ENCODE assay signal across 17 mouse cellular contexts in the genomic region with DNA sequence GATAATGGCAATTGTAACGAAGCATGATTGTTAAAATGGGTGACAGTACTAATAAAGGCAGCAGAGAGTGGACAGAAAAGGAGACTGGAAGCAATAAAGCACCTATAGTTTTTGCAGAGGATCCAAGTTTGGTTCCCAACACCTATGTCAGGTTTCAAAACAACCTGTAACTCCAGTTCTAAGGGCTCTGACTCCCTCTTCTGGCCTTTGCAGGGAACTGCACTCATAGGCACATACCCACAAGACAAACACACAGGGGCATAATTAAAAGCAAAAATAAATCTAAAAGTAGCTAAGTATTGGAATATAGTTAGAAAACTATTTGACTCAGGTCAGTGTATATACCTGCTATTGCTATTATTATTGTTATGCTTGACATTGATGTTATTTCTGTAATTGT. TPM values are rescaled to one million over a fixed set of nuclear protein-coding genes. Genes with fewer than 3 reads are reported as not detected.
A peak's percentile ranks its signal among the peaks of the same experiment; 100 is the strongest.
DNase-seq lines count a peak whose midpoint lies in the region; ATAC-seq and TF ChIP-seq lines count a peak whose summit lies in the region.
"Had no signal": no experiment of that assay in that cellular context is flagged by ENCODE, and none has a peak within 500 bp of the region (broad histone marks: within the 10 kb centered on the region; RNA-seq: fewer than 3 reads in every experiment).

No protein-coding gene starts in this region.

- in situ Hi-C loops in CH12.LX (cut with MboI; ENCODE audit: low pct_ligation_motif_present, low pct_unique_long_range_greater_than_20kb, low sequenced_read_pairs) = no loop called here

- no peaks in the 10 kb centered on the region for H3K9me3 ChIP-seq in forebrain, postnatal 0 days (ENCODE audit: low read length)
- H3K9me3 ChIP-seq in forebrain, embryonic 16.5 days (ENCODE audit: control insufficient read depth, low read length) = no peaks in the 10 kb centered on the region
- H3K9me3 ChIP-seq in CH12.LX (replicated peaks; ENCODE audit: low read length) = peaks cover 3% of the 10 kb centered on the region
- no peaks in the 10 kb centered on the region for H3K9me3 ChIP-seq in hindbrain, embryonic 14.5 days (ENCODE audit: control insufficient read depth, low read length)
- H3K9me3 ChIP-seq: embryonic facial prominence, embryonic 12.5 days; forebrain, embryonic 15.5 days; hindbrain, embryonic 12.5 days; megakaryocyte, embryonic 14.5 days had no signal

- 0 out of 2 replicates have a peak, but pooled peaks have one; percentile 5 for TF ChIP-seq CTCF in forebrain, postnatal 0 days (IDR thresholded peaks at IDR 0.05; ENCODE audit: low read depth)
- peak; percentile 36 for TF ChIP-seq CTCF in left cerebral cortex, adult 2 months (IDR thresholded peaks at IDR 0.05)
- TF ChIP-seq CTCF in CH12.LX (conservative IDR thresholded peaks at IDR 0.05 in 1 of 2, IDR thresholded peaks at IDR 0.05 in 1 of 2; ENCODE audit: low read depth in 2 of 2, low read length in 2 of 2) = peak in 1 of 2 experiments; percentile 50; a peak in 2 of 4 replicates

- intact Hi-C loops in left cerebral cortex, adult 2 months (cut with DNase I) = no loop called here
- intact Hi-C loops in left cerebral cortex, postnatal 14 days (cut with DNase I) = no loop called here

- no peak for TF ChIP-seq POLR2A in CH12.LX (IDR thresholded peaks at IDR 0.05; ENCODE audit: low read depth, low read length)

- H3K27ac ChIP-seq in forebrain, postnatal 0 days (ENCODE audit: low read depth, low read length) = no peak overlapping the region
- H3K27ac ChIP-seq in forebrain, embryonic 16.5 days (ENCODE audit: low read length) = no peak overlapping the region
- H3K27ac ChIP-seq in left cerebral cortex, adult 2 months = no peak overlapping the region
- H3K27ac ChIP-seq in CH12.LX (ENCODE audit: insufficient read depth, low read depth) = no peak overlapping the region
- no peak overlapping the region for H3K27ac ChIP-seq in hindbrain, embryonic 14.5 days
- H3K27ac ChIP-seq: embryonic facial prominence, embryonic 12.5 days; forebrain, embryonic 15.5 days; hindbrain, embryonic 12.5 days had no signal

- TF ChIP-seq EP300 in CH12.LX (IDR thresholded peaks at IDR 0.05; ENCODE audit: low read length) = no peak

- no peak overlapping the region for H3K9ac ChIP-seq in forebrain, postnatal 0 days
- H3K9ac ChIP-seq in forebrain, embryonic 16.5 days (replicated peaks; ENCODE audit: low read depth, low read length) = no peak overlapping the region
- H3K9ac ChIP-seq in CH12.LX (ENCODE audit: insufficient read depth, low read depth) = no peak overlapping the region
- H3K9ac ChIP-seq in hindbrain, embryonic 14.5 days = no peak overlapping the region
- H3K9ac ChIP-seq: embryonic facial prominence, embryonic 12.5 days; forebrain, embryonic 15.5 days; hindbrain, embryonic 12.5 days had no signal

- no peaks in the 10 kb centered on the region for H3K4me1 ChIP-seq in forebrain, postnatal 0 days (ENCODE audit: insufficient read depth)
- H3K4me1 ChIP-seq in forebrain, embryonic 16.5 days (replicated peaks; ENCODE audit: control insufficient read depth, insufficient read depth, low read length) = no peaks in the 10 kb centered on the region
- peaks cover 20 to 57% of the 10 kb centered on the region in 2 experiments for H3K4me1 ChIP-seq in CH12.LX (ENCODE audit: control insufficient read depth in 1 of 2, insufficient read depth in 2 of 2)
- H3K4me1 ChIP-seq in hindbrain, embryonic 14.5 days (replicated peaks; ENCODE audit: control insufficient read depth, insufficient read depth, low read length) = peaks cover 6% of the 10 kb centered on the region; the same call in 1 of the 2 replicates
- H3K4me1 ChIP-seq: forebrain, embryonic 15.5 days had no signal

- no peak for ATAC-seq in forebrain, postnatal 0 days
- ATAC-seq in forebrain, embryonic 16.5 days = no peak
- ATAC-seq in hindbrain, embryonic 14.5 days (ENCODE audit: low FRiP score) = no peak
- ATAC-seq: forebrain, embryonic 15.5 days; intestine, embryonic 16.5 days had no signal

- no peak overlapping the region for H3K4me2 ChIP-seq in forebrain, postnatal 0 days (ENCODE audit: low read depth)
- H3K4me2 ChIP-seq in forebrain, embryonic 16.5 days (ENCODE audit: low read length) = no peak overlapping the region
- no peak overlapping the region for H3K4me2 ChIP-seq in CH12.LX (ENCODE audit: insufficient read depth, low read depth, poor library complexity, severe bottlenecking)
- no peak overlapping the region for H3K4me2 ChIP-seq in hindbrain, embryonic 14.5 days (replicated peaks)
- H3K4me2 ChIP-seq: embryonic facial prominence, embryonic 12.5 days; forebrain, embryonic 15.5 days; hindbrain, embryonic 12.5 days had no signal

- H3K79me2 ChIP-seq in CH12.LX (replicated peaks; ENCODE audit: control insufficient read depth, extremely low read depth, insufficient read depth, poor library complexity, severe bottlenecking) = no peaks in the 10 kb centered on the region

- peak; percentile 37 for TF ChIP-seq RAD21 in CH12.LX (IDR thresholded peaks at IDR 0.05; ENCODE audit: low read depth, low read length)

- H3K4me3 ChIP-seq in forebrain, postnatal 0 days (ENCODE audit: low read depth, low read length) = no peak overlapping the region
- H3K4me3 ChIP-seq in forebrain, embryonic 16.5 days (replicated peaks; ENCODE audit: low read length) = no peak overlapping the region
- no peak overlapping the region for H3K4me3 ChIP-seq in left cerebral cortex, adult 2 months
- H3K4me3 ChIP-seq in CH12.LX (replicated peaks in 1 of 3; ENCODE audit: low read depth in 2 of 3, low read length in 2 of 3, poor library complexity in 1 of 3) = no peak overlapping the region
- no peak overlapping the region for H3K4me3 ChIP-seq in hindbrain, embryonic 14.5 days (replicated peaks; ENCODE audit: low read length)
- H3K4me3 ChIP-seq: embryonic facial prominence, embryonic 12.5 days; forebrain, embryonic 15.5 days; hindbrain, embryonic 12.5 days; megakaryocyte, embryonic 14.5 days had no signal

- H3K36me3 ChIP-seq in forebrain, postnatal 0 days (ENCODE audit: insufficient read depth) = peaks cover 3% of the 10 kb centered on the region; the same call in 1 of the 2 replicates
- H3K36me3 ChIP-seq in forebrain, embryonic 16.5 days (ENCODE audit: control insufficient read depth, insufficient read depth) = no peaks in the 10 kb centered on the region
- no peaks in the 10 kb centered on the region for H3K36me3 ChIP-seq in CH12.LX (replicated peaks in 1 of 2; ENCODE audit: control insufficient read depth in 1 of 2, insufficient read depth in 1 of 2, low read length in 1 of 2)
- H3K36me3 ChIP-seq in hindbrain, embryonic 14.5 days (replicated peaks; ENCODE audit: control insufficient read depth, insufficient read depth) = no peaks in the 10 kb centered on the region
- H3K36me3 ChIP-seq: embryonic facial prominence, embryonic 12.5 days; forebrain, embryonic 15.5 days; hindbrain, embryonic 12.5 days had no signal

- no peak for DNase-seq in forebrain, postnatal 0 days
- no peak for DNase-seq in left cerebral cortex, adult 2 months (ENCODE audit: extremely low spot score in 1 of 2, low spot score in 2 of 2)
- DNase-seq in left cerebral cortex, postnatal 14 days (ENCODE audit: low spot score in 2 of 2) = no peak
- DNase-seq in CH12.LX (ENCODE audit: extremely low read depth) (no peak), ZHBTc4 (ENCODE audit: low read depth, low spot score) (peak; percentile 48)
- no peak for DNase-seq in adrenal gland, postnatal 36 days
- DNase-seq in hindbrain, embryonic 14.5 days (ENCODE audit: low spot score) = no peak
- DNase-seq: adrenal gland, adult 8-10 months; cerebellum, adult 18-20 months; right cerebral cortex, postnatal 14 days; thymus, postnatal 14 days had no signal

- no peaks in the 10 kb centered on the region for H3K27me3 ChIP-seq in forebrain, postnatal 0 days (ENCODE audit: insufficient read depth, low read length)
- no peaks in the 10 kb centered on the region for H3K27me3 ChIP-seq in forebrain, embryonic 16.5 days (replicated peaks; ENCODE audit: control insufficient read depth, insufficient read depth, low read length)
- peaks cover 8% of the 10 kb centered on the region for H3K27me3 ChIP-seq in CH12.LX (replicated peaks)
- H3K27me3 ChIP-seq in hindbrain, embryonic 14.5 days (ENCODE audit: control insufficient read depth, insufficient read depth, low read length) = no peaks in the 10 kb centered on the region
- H3K27me3 ChIP-seq: embryonic facial prominence, embryonic 12.5 days; forebrain, embryonic 15.5 days; hindbrain, embryonic 12.5 days had no signal

- WGBS in forebrain, postnatal 0 days = 96% methylated on average over 1 of the region's 1 CpGs
- WGBS in forebrain, embryonic 16.5 days = 97% methylated on average over 1 of the region's 1 CpGs
- WGBS in hindbrain, embryonic 14.5 days = 93% methylated on average over 1 of the region's 1 CpGs

- dilution Hi-C loops in CH12.LX (cut with MboI; ENCODE audit: extremely low pct_ligation_motif_present, extremely low pct_unique_long_range_greater_than_20kb, low sequenced_read_pairs) = no loop called here

TF ChIP-seq in CH12.LX, 34 proteins besides CTCF, POLR2A, EP300 and RAD21:
- TF ChIP-seq TCF12 (IDR thresholded peaks at IDR 0.05; ENCODE audit: low read depth, low read length) = no peak
- peak; percentile 12; the same call in 1 of the 2 replicates for TF ChIP-seq SMC3 (IDR thresholded peaks at IDR 0.05; ENCODE audit: low read depth, low read length)
- TF ChIP-seq MEF2A (IDR thresholded peaks at IDR 0.05; ENCODE audit: borderline replicate concordance, low read depth, low read length) = no peak
- no peak for TF ChIP-seq NELFE (IDR thresholded peaks at IDR 0.05; ENCODE audit: low read depth, low read length)

RNA-seq across cellular contexts. Expression of gene Smpd3, which starts 25.8 kb away (rescaled TPM):
- 103 and 114 TPM in 2 replicates for total RNA-seq in forebrain, postnatal 0 days (2014; rRNA removed)
- polyA plus RNA-seq in forebrain, postnatal 0 days (2015; fragmentation: Nextera tagmentation; extraction: Ambion mirVana) = 63.1 and 84.8 TPM in 2 replicates
- polyA plus RNA-seq in forebrain, embryonic 16.5 days (2015; fragmentation: Nextera tagmentation; extraction: Ambion mirVana) = 57.2 and 64.8 TPM in 2 replicates
- total RNA-seq in left cerebral cortex, adult 2 months (2021) = 10 to 100 TPM; 52.6 to 59.1 TPM
- 10 to 100 TPM; 85.0 to 87.5 TPM for total RNA-seq in left cerebral cortex, postnatal 14 days (2021)
- total RNA-seq in CH12.LX (2012; rRNA removed) = 0.21 and 0.25 TPM in 2 replicates
- total RNA-seq in CH12.LX (2014; rRNA removed) = 0.16 and 0.23 TPM in 2 replicates
- polyA plus RNA-seq in CH12.LX (2012; ENCODE audit: insufficient read length, low read depth) = 0.16 and 0.19 TPM in 2 replicates
- 10 to 100 TPM in 1 of 2 experiments, 1 to 10 TPM in 1; 9.2 to 11.8 TPM for total RNA-seq in adrenal gland, postnatal 36 days (2021)
- 46.7 and 47.1 TPM in 2 replicates for polyA plus RNA-seq in hindbrain, embryonic 14.5 days (2014; fragmentation: Nextera tagmentation; extraction: Ambion mirVana)

Comparison
In these comparisons a context has a peak if more than half of its experiments do, and no peak if none do; other contexts are left out.
1. RNA of gene Smpd3, which starts 25.8 kb away (total RNA-seq): 103 to 114 TPM in forebrain, postnatal 0 days, 85.0 to 87.5 TPM in left cerebral cortex, postnatal 14 days, 52.6 to 59.1 TPM in left cerebral cortex, adult 2 months and 9.2 to 11.8 TPM in adrenal gland, postnatal 36 days; 0.16 to 0.25 TPM in CH12.LX; every median in the first group is over 4 times any median in the second.